Mouse (Mus musculus) intestine, postnatal 0 days (tissue): ENCODE measurements around the gene Defb26. TPM values are rescaled to one million over a fixed set of nuclear protein-coding genes. Genes with fewer than 3 reads are reported as not detected.

Source experiments
- ATAC-seq: fragments of 200-750 bp; cut with Nextera tagmentation; 2 replicates; pipeline ENCODE4 v1.8.0; 2017; ENCODE audit warnings: mild to moderate bottlenecking, moderate TSS enrichment, moderate library complexity
- H3K27ac ChIP-seq: fragments of 300-500 bp; sonication (generic); 2 replicates; pipeline ENCODE4 v1.5.1; 2014; ENCODE audit warnings: mild to moderate bottlenecking, low read depth, low read length, moderate library complexity
- H3K27me3 ChIP-seq: fragments of 300-500 bp; sonication (generic); replicated peaks from 2 replicates; pipeline ENCODE4 v1.6.1; 2014; ENCODE audit warnings: low read length, mixed read lengths; ENCODE audit not compliant: control insufficient read depth, insufficient read depth
- H3K36me3 ChIP-seq: fragments of 300-500 bp; sonication (generic); 2 replicates; pipeline ENCODE4 v1.6.1; 2014; ENCODE audit warnings: mild to moderate bottlenecking, moderate library complexity; ENCODE audit not compliant: control insufficient read depth, insufficient read depth
- H3K4me1 ChIP-seq: fragments of 300-500 bp; sonication (generic); replicated peaks from 2 replicates; pipeline ENCODE4 v1.6.1; 2014; ENCODE audit warnings: antibody characterized with exemption, low read length, mixed read lengths; ENCODE audit not compliant: control insufficient read depth, insufficient read depth
- H3K4me2 ChIP-seq: fragments of 300-500 bp; sonication (generic); replicated peaks from 2 replicates; pipeline ENCODE4 v1.6.1; 2014; ENCODE audit warnings: low read depth, mild to moderate bottlenecking, moderate library complexity
- H3K4me3 ChIP-seq: fragments of 300-500 bp; sonication (generic); 2 replicates; pipeline ENCODE4 v1.5.1; 2014; ENCODE audit warnings: low read depth, low read length
- H3K9ac ChIP-seq: fragments of 300-500 bp; sonication (generic); 2 replicates; pipeline ENCODE4 v1.6.1; 2014; ENCODE audit warnings: mild to moderate bottlenecking, low read depth, low read length
- H3K9me3 ChIP-seq: fragments of 300-500 bp; sonication (generic); 2 replicates; pipeline ENCODE4 v1.6.1; 2016; ENCODE audit warnings: mixed run types; ENCODE audit not compliant: control insufficient read depth
- CTCF ChIP-seq: sonication (generic); IDR thresholded peaks from 2 replicates; pipeline ENCODE4 v1.5.1; 2016; ENCODE audit warnings: low read depth, mild to moderate bottlenecking, control low read depth, antibody characterized with exemption, moderate library complexity
- WGBS: fragments of 180-500 bp; shearing (Covaris S2); extraction: QIAGEN DNeasy Blood & Tissue Kit; methylation state at CpG from one replicate; pipeline ENCODE4 v1.1.7; 2014; 5-methylcytosine and 5-hydroxymethylcytosine counted together
- polyA plus RNA-seq: library from polyadenylated mRNA; unstranded; fragments of >200 nt; fragmentation: Nextera tagmentation; extraction: Ambion mirVana; gene quantifications from 2 replicates; pipeline ENCODE4 v1.2.1, GENCODE M21; 2015

Gene Defb26
- polyA plus RNA-seq, result not detected in 2 replicates

GRCm38 (mm10) chr2:152511592-152511991 lies at the start of gene Defb26:
Defb26 (minus strand) TSS chr2:152511692.
- WGBS, result 89% methylated on average over 1 of the region's 1 CpGs
- Histone ChIP-seq H3K9ac (no peak within 1 kb of the TSS), H3K9me3 (no peaks in the 10 kb centered on the region), H3K36me3 (no peaks in the 10 kb centered on the region), H3K4me3 (no peak within 1 kb of the TSS), H3K4me2 (no peak within 1 kb of the TSS), H3K4me1 (no peaks in the 10 kb centered on the region), H3K27me3 (no peaks in the 10 kb centered on the region), H3K27ac (no peak within 1 kb of the TSS)
- TF ChIP-seq CTCF, result no peak
- no peak for ATAC-seq

- WGBS, result 84% methylated on average over 7 of the region's 7 CpGs
- Histone ChIP-seq H3K36me3 (no peaks in the 10 kb centered on the region), H3K4me2 (no peak overlapping the region), H3K27me3 (0 out of 2 replicates have a peak, but pooled peaks cover 3% of the 10 kb centered on the region), H3K9ac (no peak overlapping the region), H3K27ac (no peak overlapping the region), H3K4me1 (no peaks in the 10 kb centered on the region), H3K9me3 (no peaks in the 10 kb centered on the region), H3K4me3 (no peak overlapping the region)
- TF ChIP-seq CTCF, result no peak
- ATAC-seq, result no peak
These were observed 45.2 kb upstream of the Defb26 start for GRCm38 (mm10) chr2:152556655-152557054.

- Histone ChIP-seq H3K27ac (no peak overlapping the region), H3K9me3 (no peaks in the 10 kb centered on the region), H3K36me3 (no peaks in the 10 kb centered on the region), H3K4me3 (no peak overlapping the region), H3K4me2 (no peak overlapping the region; the same call in 1 of the 2 replicates), H3K4me1 (no peaks in the 10 kb centered on the region), H3K9ac (no peak overlapping the region), H3K27me3 (no peaks in the 10 kb centered on the region)
- peak; percentile 85 for TF ChIP-seq CTCF
- ATAC-seq, result no peak; the same call in 1 of the 2 replicates
- WGBS, result 13% methylated on average over 16 of the region's 16 CpGs
These were observed 42.4 kb upstream of the Defb26 start for GRCm38 (mm10) chr2:152553774-152554423.

GRCm38 (mm10) chr2:152548124-152548523 lies 36.6 kb upstream of the Defb26 start:
- ATAC-seq, result no peak
- TF ChIP-seq CTCF, result no peak

GRCm38 (mm10) chr2:152544691-152545090 lies 33.2 kb upstream of the Defb26 start:
- peak; percentile 87 for ATAC-seq
- H3K4me3 ChIP-seq, result no peak overlapping the region
- H3K9me3 ChIP-seq, result no peaks in the 10 kb centered on the region
- H3K4me2 ChIP-seq, result no peak overlapping the region
- 6% methylated on average over 4 of the region's 4 CpGs for WGBS
- no peak overlapping the region; the same call in 1 of the 2 replicates for H3K27ac ChIP-seq
- H3K9ac ChIP-seq, result no peak overlapping the region
- H3K36me3 ChIP-seq, result no peaks in the 10 kb centered on the region
- H3K27me3 ChIP-seq, result no peaks in the 10 kb centered on the region
- H3K4me1 ChIP-seq, result no peaks in the 10 kb centered on the region; the same call in 1 of the 2 replicates
- peak; percentile 89 for TF ChIP-seq CTCF

More at GRCm38 (mm10) chr2:152548124-152548523, 36.6 kb upstream of the Defb26 start:
- no peaks in the 10 kb centered on the region for H3K9me3 ChIP-seq
- no peaks in the 10 kb centered on the region for H3K4me1 ChIP-seq
- no peaks in the 10 kb centered on the region for H3K36me3 ChIP-seq
- no peaks in the 10 kb centered on the region for H3K27me3 ChIP-seq
- H3K4me3 ChIP-seq, result no peak overlapping the region
- no peak overlapping the region for H3K4me2 ChIP-seq
- no peak overlapping the region for H3K27ac ChIP-seq
- H3K9ac ChIP-seq, result no peak overlapping the region
- 58% methylated on average over 5 of the region's 5 CpGs for WGBS

- 32% methylated on average over 4 of the region's 4 CpGs for WGBS
- no peaks in the 10 kb centered on the region; the same call in 1 of the 2 replicates for H3K4me1 ChIP-seq
- peak; percentile 41; the same call in 1 of the 2 replicates for ATAC-seq
- H3K4me3 ChIP-seq, result no peak overlapping the region
- no peaks in the 10 kb centered on the region for H3K36me3 ChIP-seq
- no peak overlapping the region for H3K9ac ChIP-seq
- no peaks in the 10 kb centered on the region for H3K27me3 ChIP-seq
- TF ChIP-seq CTCF, result no peak
- H3K9me3 ChIP-seq, result no peaks in the 10 kb centered on the region
- no peak overlapping the region for H3K4me2 ChIP-seq
- no peak overlapping the region for H3K27ac ChIP-seq
These were observed 32.0 kb upstream of the Defb26 start for GRCm38 (mm10) chr2:152543478-152543877.
